Comparison of ENCODE assay signal across 9 mouse cellular contexts in genomic region chr2:97466243-97466793, GRCm38 (mm10).
DNase-seq lines count a peak whose midpoint lies in the region; ATAC-seq and TF ChIP-seq lines count a peak whose summit lies in the region.
"Had no signal": no experiment of that assay in that cellular context is flagged by ENCODE, and none has a peak within 500 bp of the region (broad histone marks: within the 10 kb centered on the region; RNA-seq: fewer than 3 reads in every experiment).

No protein-coding gene starts in this region.

- peak; percentile 39 for DNase-seq in MN1 (ENCODE audit: low spot score)
- peak; percentile 89 to 94 for DNase-seq in cerebellum, adult 2 months
- DNase-seq in layer of hippocampus, adult 9-10 months (ENCODE audit: low spot score): peak; percentile 93
- DNase-seq in lung, embryonic 14.5 days: peak; percentile 92
- peak; percentile 76 for DNase-seq in ovary, postnatal 36 days (ENCODE audit: low spot score)
- DNase-seq in urinary bladder, postnatal 25 days (ENCODE audit: low spot score): peak; percentile 73

- ATAC-seq in frontal cortex, adult (ENCODE audit: low TSS enrichment): peak; percentile 80
- ATAC-seq in hematopoietic stem cell, adult 5-6 weeks (replicated peaks in 1 of 2; ENCODE audit: insufficient read depth in 1 of 2, low FRiP score in 2 of 2, low TSS enrichment in 1 of 2, low read depth in 1 of 2, poor library complexity in 2 of 2, severe bottlenecking in 2 of 2): peak; percentile 78 to 80
- ATAC-seq in lung, embryonic 14.5 days (ENCODE audit: insufficient read depth): peak; percentile 96

- H3K4me3 ChIP-seq in cerebellum, adult 2 months (replicated peaks; ENCODE audit: insufficient read depth, low read depth, low read length): peak overlapping the region; percentile 64
- H3K4me3 ChIP-seq in lung, embryonic 14.5 days (ENCODE audit: low read depth, low read length): peak overlapping the region; percentile 41

- peak; percentile 58; the same call in 1 of the 2 replicates for TF ChIP-seq POLR2A in cerebellum, adult 2 months (IDR thresholded peaks at IDR 0.05; ENCODE audit: borderline replicate concordance, insufficient read depth, low read length)

- no peaks in the 10 kb centered on the region; the same call in 1 of the 2 replicates for H3K4me1 ChIP-seq in cerebellum, adult 2 months (ENCODE audit: control insufficient read depth, insufficient read depth, low read length)
- H3K4me1 ChIP-seq in lung, embryonic 14.5 days (ENCODE audit: insufficient read depth): no peaks in the 10 kb centered on the region

- H3K36me3 ChIP-seq in lung, embryonic 14.5 days (ENCODE audit: insufficient read depth): no peaks in the 10 kb centered on the region

- H3K27ac ChIP-seq in cerebellum, adult 2 months (ENCODE audit: insufficient read depth, low read length): peak overlapping the region; percentile 37
- H3K27ac ChIP-seq in lung, embryonic 14.5 days (ENCODE audit: low read depth): no peak overlapping the region
- H3K27ac ChIP-seq: macrophage had no signal

- under 1% methylated on average over 25 of the region's 25 CpGs for WGBS in cerebellum, adult 2 months
- WGBS in lung, embryonic 14.5 days: under 1% methylated on average over 25 of the region's 25 CpGs

- peak overlapping the region; percentile 26; the same call in 1 of the 2 replicates for H3K9ac ChIP-seq in lung, embryonic 14.5 days

- H3K9me3 ChIP-seq in lung, embryonic 14.5 days (ENCODE audit: low read depth, low read length): no peaks in the 10 kb centered on the region

- TF ChIP-seq CTCF in cerebellum, adult 2 months (IDR thresholded peaks at IDR 0.05; ENCODE audit: borderline replicate concordance, insufficient read depth, low read depth, low read length): peak; percentile 92
- peak; percentile 90 for TF ChIP-seq CTCF in lung, embryonic 14.5 days (IDR thresholded peaks at IDR 0.05; ENCODE audit: low read depth)

- H3K4me2 ChIP-seq in lung, embryonic 14.5 days: peak overlapping the region; percentile 86

- no peaks in the 10 kb centered on the region for H3K27me3 ChIP-seq in cerebellum, adult 2 months (ENCODE audit: control insufficient read depth, insufficient read depth, low read length)
- H3K27me3 ChIP-seq in lung, embryonic 14.5 days (ENCODE audit: insufficient read depth, low read length): peaks cover 6% of the 10 kb centered on the region; the same call in 1 of the 2 replicates

Comparison
In these comparisons a context has a peak if more than half of its experiments do, and no peak if none do; other contexts are left out.
1. DNase-seq: peak in every context shown above with its lines; median percentile 93 in layer of hippocampus, adult 9-10 months; 92 in lung, embryonic 14.5 days; 92 in cerebellum, adult 2 months; 76 in ovary, postnatal 36 days; 73 in urinary bladder, postnatal 25 days; 39 in MN1.